Mouse (Mus musculus) liver, embryonic 13.5 days (tissue): Measurements from ENCODE around the gene Mrpl22. TPM values are rescaled to one million over a fixed set of nuclear protein-coding genes. Genes with fewer than 3 reads are reported as not detected.

Source experiments
- ATAC-seq: fragments of 200-750 bp; cut with Nextera tagmentation; 2 replicates; pipeline ENCODE4 v1.8.0; 2017; ENCODE audit warnings: low read depth, mild to moderate bottlenecking, moderate number of reproducible peaks, moderate library complexity
- DNase-seq: peaks from one replicate; pipeline ENCODE4 v3.0.0; 2022
- H3K27ac ChIP-seq: fragments of 300-500 bp; sonication (generic); 2 replicates; pipeline ENCODE4 v1.5.1; 2015; ENCODE audit warnings: moderate library complexity, mild to moderate bottlenecking, inconsistent platforms
- H3K27me3 ChIP-seq: fragments of 300-500 bp; sonication (generic); 2 replicates; pipeline ENCODE4 v1.6.1; 2015; ENCODE audit warnings: mild to moderate bottlenecking, inconsistent platforms
- H3K36me3 ChIP-seq: fragments of 300-500 bp; sonication (generic); 2 replicates; pipeline ENCODE4 v1.6.1; 2015; ENCODE audit warnings: mild to moderate bottlenecking, inconsistent platforms
- H3K4me1 ChIP-seq: fragments of 300-500 bp; sonication (generic); replicated peaks from 2 replicates; pipeline ENCODE4 v1.6.1; 2015; ENCODE audit warnings: inconsistent platforms
- H3K4me2 ChIP-seq: fragments of 300-500 bp; sonication (generic); 2 replicates; pipeline ENCODE4 v1.6.1; 2015; ENCODE audit warnings: inconsistent platforms, mild to moderate bottlenecking, moderate library complexity
- H3K4me3 ChIP-seq: fragments of 300-500 bp; sonication (generic); replicated peaks from 2 replicates; pipeline ENCODE4 v1.5.1; 2015; ENCODE audit warnings: mild to moderate bottlenecking, inconsistent platforms
- H3K9ac ChIP-seq: fragments of 300-500 bp; sonication (generic); 2 replicates; pipeline ENCODE4 v1.6.1; 2015; ENCODE audit warnings: mild to moderate bottlenecking, inconsistent platforms
- H3K9me3 ChIP-seq: fragments of 300-500 bp; sonication (generic); replicated peaks from 2 replicates; pipeline ENCODE4 v1.6.1; 2016; ENCODE audit warnings: inconsistent platforms
- WGBS: fragments of 180-500 bp; shearing (Covaris S2); methylation state at CpG from one replicate; pipeline ENCODE4 v1.1.7; 2015; ENCODE audit not compliant: insufficient replicate concordance; 5-methylcytosine and 5-hydroxymethylcytosine counted together
- polyA plus RNA-seq: library from polyadenylated mRNA; unstranded; fragments of >200 nt; fragmentation: Nextera tagmentation; extraction: Ambion mirVana; gene quantifications from 2 replicates; pipeline ENCODE4 v1.2.1, GENCODE M21; 2015

The Mrpl22 gene
- 134 and 138 TPM in 2 replicates for polyA plus RNA-seq

GRCm38 (mm10) chr11:58171459-58172091 lies at the start of gene Mrpl22:
Gene Mrpl22 (plus strand): TSS chr11:58171661.
- H3K36me3 ChIP-seq, result peaks cover 43% of the 10 kb centered on the region
- no peaks in the 10 kb centered on the region for H3K9me3 ChIP-seq
- WGBS, result under 1% methylated on average over 34 of the region's 34 CpGs
- peak; percentile 92 for DNase-seq
- H3K4me2 ChIP-seq, result peak within 1 kb of the TSS; percentile 78
- H3K4me1 ChIP-seq, result peaks cover 61% of the 10 kb centered on the region
- peak within 1 kb of the TSS; percentile 73 for H3K4me3 ChIP-seq
- peak within 1 kb of the TSS; percentile 78 for H3K9ac ChIP-seq
- peak within 1 kb of the TSS; percentile 73 for H3K27ac ChIP-seq
- ATAC-seq, result peak; percentile 74
- H3K27me3 ChIP-seq, result no peaks in the 10 kb centered on the region

GRCm38 (mm10) chr11:58123711-58124110 lies 47.8 kb upstream of the Mrpl22 start:
- Histone ChIP-seq H3K9me3 (no peaks in the 10 kb centered on the region), H3K4me3 (no peak overlapping the region), H3K4me2 (no peak overlapping the region), H3K9ac (no peak overlapping the region), H3K27ac (no peak overlapping the region), H3K4me1 (peaks cover 22% of the 10 kb centered on the region), H3K36me3 (peaks cover 92% of the 10 kb centered on the region), H3K27me3 (no peaks in the 10 kb centered on the region)
- 79% methylated on average over 2 of the region's 2 CpGs for WGBS
- no peak for DNase-seq
- ATAC-seq, result no peak

GRCm38 (mm10) chr11:58125021-58125420 lies 46.4 kb upstream of the Mrpl22 start:
- H3K9me3 ChIP-seq, result no peaks in the 10 kb centered on the region
- peaks cover 25% of the 10 kb centered on the region for H3K4me1 ChIP-seq
- WGBS, result 85% methylated on average over 11 of the region's 11 CpGs
- DNase-seq (no peak), ATAC-seq (no peak)
- no peaks in the 10 kb centered on the region for H3K27me3 ChIP-seq
- no peak overlapping the region for H3K9ac ChIP-seq
- peaks cover 93% of the 10 kb centered on the region for H3K36me3 ChIP-seq
- H3K27ac ChIP-seq, result no peak overlapping the region
- H3K4me2 ChIP-seq, result no peak overlapping the region
- H3K4me3 ChIP-seq, result no peak overlapping the region

GRCm38 (mm10) chr11:58126397-58127160 lies 44.9 kb upstream of the Mrpl22 start:
- no peak overlapping the region for H3K4me2 ChIP-seq
- peak overlapping the region; percentile 44; the same call in 1 of the 2 replicates for H3K27ac ChIP-seq
- ATAC-seq (no peak), DNase-seq (no peak)
- 75% methylated on average over 7 of the region's 7 CpGs for whole genome bisulfite sequencing
- H3K4me3 ChIP-seq, result no peak overlapping the region
- H3K9ac ChIP-seq, result no peak overlapping the region
- peaks cover 93% of the 10 kb centered on the region for H3K36me3 ChIP-seq
- H3K4me1 ChIP-seq, result peaks cover 25% of the 10 kb centered on the region
- no peaks in the 10 kb centered on the region for H3K9me3 ChIP-seq
- no peaks in the 10 kb centered on the region for H3K27me3 ChIP-seq

GRCm38 (mm10) chr11:58127544-58127943 lies 43.9 kb upstream of the Mrpl22 start:
- DNase-seq (peak; percentile 64), ATAC-seq (peak; percentile 91)
- 0 out of 2 replicates have a peak overlapping the region, but pooled peaks have one; percentile 25 for H3K4me2 ChIP-seq
- peaks cover 94% of the 10 kb centered on the region for H3K36me3 ChIP-seq
- WGBS, result 10% methylated on average over 2 of the region's 2 CpGs
- no peaks in the 10 kb centered on the region for H3K27me3 ChIP-seq
- H3K9me3 ChIP-seq, result no peaks in the 10 kb centered on the region
- peak overlapping the region; percentile 22; the same call in 1 of the 2 replicates for H3K9ac ChIP-seq
- H3K4me1 ChIP-seq, result peaks cover 25% of the 10 kb centered on the region
- peak overlapping the region; percentile 80 for H3K27ac ChIP-seq
- no peak overlapping the region for H3K4me3 ChIP-seq

GRCm38 (mm10) chr11:58129302-58129843 lies 42.1 kb upstream of the Mrpl22 start:
- peaks cover 25% of the 10 kb centered on the region for H3K4me1 ChIP-seq
- peaks cover 93% of the 10 kb centered on the region for H3K36me3 ChIP-seq
- no peak overlapping the region for H3K4me2 ChIP-seq
- DNase-seq (no peak), ATAC-seq (no peak)
- no peak overlapping the region for H3K4me3 ChIP-seq
- H3K9me3 ChIP-seq, result no peaks in the 10 kb centered on the region
- no peaks in the 10 kb centered on the region for H3K27me3 ChIP-seq
- H3K27ac ChIP-seq, result no peak overlapping the region
- 81% methylated on average over 6 of the region's 6 CpGs for WGBS
- H3K9ac ChIP-seq, result 0 out of 2 replicates have a peak overlapping the region, but pooled peaks have one; percentile 14

- WGBS, result 84% methylated on average over 3 of the region's 3 CpGs
Measured at GRCm38 (mm10) chr11:58132026-58132425, 39.4 kb upstream of the Mrpl22 start.

GRCm38 (mm10) chr11:58134869-58135268 lies 36.6 kb upstream of the Mrpl22 start:
- Histone ChIP-seq H3K36me3 (peaks cover 96% of the 10 kb centered on the region), H3K9me3 (no peaks in the 10 kb centered on the region), H3K4me1 (no peaks in the 10 kb centered on the region), H3K9ac (no peak overlapping the region), H3K27me3 (no peaks in the 10 kb centered on the region), H3K27ac (no peak overlapping the region), H3K4me3 (no peak overlapping the region), H3K4me2 (no peak overlapping the region)
- DNase-seq (no peak), ATAC-seq (no peak)

More at GRCm38 (mm10) chr11:58132026-58132425, 39.4 kb upstream of the Mrpl22 start:
- Histone ChIP-seq H3K9me3 (no peaks in the 10 kb centered on the region), H3K4me3 (no peak overlapping the region), H3K4me1 (peaks cover 19% of the 10 kb centered on the region), H3K36me3 (peaks cover 93% of the 10 kb centered on the region), H3K4me2 (no peak overlapping the region), H3K27ac (no peak overlapping the region), H3K27me3 (no peaks in the 10 kb centered on the region), H3K9ac (no peak overlapping the region)
- no peak for ATAC-seq
- DNase-seq, result no peak

GRCm38 (mm10) chr11:58135296-58135695 lies 36.2 kb upstream of the Mrpl22 start:
- Histone ChIP-seq H3K27me3 (no peaks in the 10 kb centered on the region), H3K27ac (no peak overlapping the region), H3K9ac (no peak overlapping the region), H3K4me1 (no peaks in the 10 kb centered on the region), H3K4me3 (no peak overlapping the region), H3K36me3 (peaks cover 95% of the 10 kb centered on the region), H3K9me3 (no peaks in the 10 kb centered on the region), H3K4me2 (no peak overlapping the region)
- ATAC-seq, result no peak
- DNase-seq, result no peak

- Histone ChIP-seq H3K9ac (no peak overlapping the region), H3K36me3 (peaks cover 95% of the 10 kb centered on the region), H3K27ac (no peak overlapping the region), H3K4me3 (no peak overlapping the region), H3K4me2 (no peak overlapping the region), H3K27me3 (no peaks in the 10 kb centered on the region), H3K4me1 (no peaks in the 10 kb centered on the region), H3K9me3 (no peaks in the 10 kb centered on the region)
- DNase-seq (no peak), ATAC-seq (no peak)
- WGBS, result 80% methylated on average over 6 of the region's 6 CpGs
Measured at GRCm38 (mm10) chr11:58136677-58137076, 34.8 kb upstream of the Mrpl22 start.

GRCm38 (mm10) chr11:58138821-58139220 lies 32.6 kb upstream of the Mrpl22 start:
- WGBS, result 65% methylated on average over 11 of the region's 11 CpGs
- DNase-seq (no peak), ATAC-seq (no peak)
- Histone ChIP-seq H3K36me3 (peaks cover 93% of the 10 kb centered on the region), H3K4me3 (no peak overlapping the region), H3K4me1 (no peaks in the 10 kb centered on the region), H3K27me3 (no peaks in the 10 kb centered on the region), H3K9ac (no peak overlapping the region), H3K9me3 (no peaks in the 10 kb centered on the region), H3K27ac (no peak overlapping the region; the same call in 1 of the 2 replicates), H3K4me2 (no peak overlapping the region)
